Mouse (Mus musculus) lung, postnatal 0 days (tissue): Measurements from ENCODE around the gene Rab44. TPM values are rescaled to one million over a fixed set of nuclear protein-coding genes. Genes with fewer than 3 reads are reported as not detected.
"Not testable (repeated sequence)": the region's sequence is repeated elsewhere in the genome, so short reads cannot be mapped to it uniquely, and the experiment has no call there.

Source experiments
- ATAC-seq: fragments of 200-750 bp; cut with Nextera tagmentation; 2 replicates; pipeline ENCODE4 v1.8.0; 2017; ENCODE audit warnings: moderate library complexity
- DNase-seq: peaks from one replicate; pipeline ENCODE4 v3.0.0-alpha.2; 2016; ENCODE audit warnings: low spot score
- H3K27ac ChIP-seq: fragments of 300-500 bp; sonication (generic); 2 replicates; pipeline ENCODE4 v1.5.1; 2014; ENCODE audit warnings: antibody characterized with exemption, mild to moderate bottlenecking, low read length, mixed read lengths
- H3K27me3 ChIP-seq: fragments of 300-500 bp; sonication (generic); replicated peaks from 2 replicates; pipeline ENCODE4 v1.6.1; 2014; ENCODE audit warnings: low read length, mixed read lengths; ENCODE audit not compliant: insufficient read depth
- H3K36me3 ChIP-seq: fragments of 300-500 bp; sonication (generic); 2 replicates; pipeline ENCODE4 v1.6.1; 2014; ENCODE audit warnings: low read length, mixed read lengths; ENCODE audit not compliant: insufficient read depth
- H3K4me1 ChIP-seq: fragments of 300-500 bp; sonication (generic); 2 replicates; pipeline ENCODE4 v1.6.1; 2014; ENCODE audit warnings: antibody characterized with exemption, low read depth, low read length, mixed read lengths; ENCODE audit not compliant: insufficient read depth
- H3K4me2 ChIP-seq: fragments of 300-500 bp; sonication (generic); replicated peaks from 2 replicates; pipeline ENCODE4 v1.6.1; 2014; ENCODE audit warnings: low read depth, mild to moderate bottlenecking, low read length, moderate library complexity, mixed read lengths
- H3K4me3 ChIP-seq: fragments of 300-500 bp; sonication (generic); 2 replicates; pipeline ENCODE4 v1.5.1; 2014; ENCODE audit warnings: low read depth, low read length
- H3K9ac ChIP-seq: fragments of 300-500 bp; sonication (generic); replicated peaks from 2 replicates; pipeline ENCODE4 v1.6.1; 2014; ENCODE audit warnings: low read depth, mild to moderate bottlenecking
- H3K9me3 ChIP-seq: fragments of 300-500 bp; sonication (generic); 2 replicates; pipeline ENCODE4 v1.6.1; 2016; ENCODE audit warnings: low read length, mixed read lengths
- CTCF ChIP-seq: IDR thresholded peaks from 2 replicates; pipeline ENCODE4 v1.5.1; 2016; ENCODE audit warnings: antibody characterized with exemption, mild to moderate bottlenecking
- EP300 ChIP-seq: IDR thresholded peaks from 2 replicates; pipeline ENCODE4 v1.6.1; 2016; ENCODE audit warnings: antibody characterized with exemption, mild to moderate bottlenecking, control low read depth
- WGBS: fragments of 180-500 bp; shearing (Covaris S2); extraction: QIAGEN DNeasy Blood & Tissue Kit; methylation state at CpG from one replicate; pipeline ENCODE4 v1.1.7; 2014; 5-methylcytosine and 5-hydroxymethylcytosine counted together
- polyA plus RNA-seq: library from polyadenylated mRNA; unstranded; fragments of >200 nt; fragmentation: Nextera tagmentation; extraction: Ambion mirVana; gene quantifications from 2 replicates; pipeline ENCODE4 v1.2.1, GENCODE M21; 2015

The Rab44 gene
- polyA plus RNA-seq, 1 experiment from 2014 or later = 1.0 TPM

GRCm38 (mm10) chr17:29099076-29099475 is 14.9 kb upstream of the Rab44 start:
- WGBS = 78% methylated on average over 8 of the region's 8 CpGs
- ATAC-seq (no peak), DNase-seq (no peak)
- Histone ChIP-seq H3K4me1 (no peaks in the 10 kb centered on the region), H3K27ac (no peak overlapping the region), H3K9ac (no peak overlapping the region), H3K9me3 (no peaks in the 10 kb centered on the region), H3K4me3 (no peak overlapping the region), H3K27me3 (no peaks in the 10 kb centered on the region), H3K4me2 (no peak overlapping the region), H3K36me3 (0 out of 2 replicates have a peak, but pooled peaks cover 6% of the 10 kb centered on the region)
- TF ChIP-seq CTCF = no peak
- TF ChIP-seq EP300 = no peak

- Histone ChIP-seq H3K4me2 (no peak overlapping the region), H3K27me3 (no peaks in the 10 kb centered on the region), H3K4me1 (no peaks in the 10 kb centered on the region), H3K4me3 (no peak overlapping the region), H3K9ac (no peak overlapping the region), H3K9me3 (no peaks in the 10 kb centered on the region), H3K36me3 (0 out of 2 replicates have a peak, but pooled peaks cover 6% of the 10 kb centered on the region), H3K27ac (no peak overlapping the region)
- DNase-seq (no peak), ATAC-seq (no peak)
- WGBS = 88% methylated on average over 7 of the region's 7 CpGs
- TF ChIP-seq CTCF = no peak
- no peak for TF ChIP-seq EP300
Observed at GRCm38 (mm10) chr17:29100627-29101026, 13.3 kb upstream of the Rab44 start.

- not testable (repeated sequence) for H3K36me3 ChIP-seq, ATAC-seq, H3K27ac ChIP-seq, H3K9me3 ChIP-seq, H3K4me2 ChIP-seq, H3K9ac ChIP-seq, H3K27me3 ChIP-seq, DNase-seq, H3K4me1 ChIP-seq, H3K4me3 ChIP-seq
- 77% methylated on average over 6 of the region's 6 CpGs for WGBS
Observed at GRCm38 (mm10) chr17:29110356-29110755, 3.6 kb upstream of the Rab44 start.

- ATAC-seq = no peak
- Histone ChIP-seq H3K9ac (no peak overlapping the region), H3K4me2 (no peak overlapping the region), H3K4me3 (no peak overlapping the region), H3K36me3 (no peaks in the 10 kb centered on the region), H3K9me3 (no peaks in the 10 kb centered on the region), H3K4me1 (no peaks in the 10 kb centered on the region), H3K27ac (no peak overlapping the region), H3K27me3 (no peaks in the 10 kb centered on the region)
- no peak for DNase-seq
- WGBS = 85% methylated on average over 5 of the region's 5 CpGs
- no peak for TF ChIP-seq EP300
- TF ChIP-seq CTCF = no peak
Observed at GRCm38 (mm10) chr17:29111332-29111731, 2.6 kb upstream of the Rab44 start.

GRCm38 (mm10) chr17:29116023-29116422 is 2.1 kb downstream of the Rab44 start:
- TF ChIP-seq EP300 (no peak), CTCF (no peak)
- Histone ChIP-seq H3K27me3 (no peaks in the 10 kb centered on the region), H3K27ac (no peak overlapping the region), H3K4me2 (no peak overlapping the region), H3K9ac (no peak overlapping the region), H3K9me3 (no peaks in the 10 kb centered on the region), H3K4me1 (no peaks in the 10 kb centered on the region), H3K4me3 (no peak overlapping the region), H3K36me3 (no peaks in the 10 kb centered on the region)
- WGBS = 55% methylated on average over 12 of the region's 12 CpGs
- DNase-seq = no peak
- no peak; the same call in 1 of the 2 replicates for ATAC-seq

- WGBS = 56% methylated on average over 8 of the region's 8 CpGs
Observed at GRCm38 (mm10) chr17:29117006-29117648, 3.2 kb downstream of the Rab44 start.

More at GRCm38 (mm10) chr17:29117006-29117648, 3.2 kb downstream of the Rab44 start:
- no peak for ATAC-seq
- Histone ChIP-seq H3K27ac (no peak overlapping the region), H3K9me3 (no peaks in the 10 kb centered on the region), H3K27me3 (no peaks in the 10 kb centered on the region), H3K9ac (no peak overlapping the region), H3K4me1 (no peaks in the 10 kb centered on the region), H3K4me3 (no peak overlapping the region), H3K36me3 (no peaks in the 10 kb centered on the region), H3K4me2 (no peak overlapping the region)
- no peak for TF ChIP-seq CTCF
- no peak for TF ChIP-seq EP300
- no peak for DNase-seq
